Mouse (Mus musculus) thymus, adult 2 months (tissue): Measurements from ENCODE around the gene Bcam. TPM values are rescaled to one million over a fixed set of nuclear protein-coding genes. Genes with fewer than 3 reads are reported as not detected.
A peak's percentile ranks its signal among the peaks of the same experiment; 100 is the strongest.

ENCODE experiments used
- DNase-seq: peaks from one replicate; pipeline ENCODE4 v3.0.0; 2021
- H3K27ac ChIP-seq: fragments of 200-500 bp; 2 replicates; pipeline ENCODE4 v1.5.1; 2012; ENCODE audit warnings: low read length, control low read depth; ENCODE audit not compliant: control insufficient read depth, insufficient read depth
- H3K27me3 ChIP-seq: fragments of 200-500 bp; 2 replicates; pipeline ENCODE4 v1.6.1; 2012; ENCODE audit warnings: mild to moderate bottlenecking, low read length, moderate library complexity, mixed read lengths; ENCODE audit not compliant: control insufficient read depth, insufficient read depth
- H3K36me3 ChIP-seq: fragments of 200-500 bp; 2 replicates; pipeline ENCODE4 v1.6.1; 2012; ENCODE audit warnings: mild to moderate bottlenecking, low read length, moderate library complexity; ENCODE audit not compliant: control insufficient read depth, insufficient read depth
- H3K4me1 ChIP-seq: fragments of 200-500 bp; replicated peaks from 2 replicates; pipeline ENCODE4 v1.6.1; 2012; ENCODE audit warnings: low read length; ENCODE audit not compliant: control insufficient read depth, insufficient read depth
- H3K4me3 ChIP-seq: fragments of 200-500 bp; 2 replicates; pipeline ENCODE4 v1.5.1; 2012; ENCODE audit warnings: mild to moderate bottlenecking, low read length, control low read depth, moderate library complexity; ENCODE audit not compliant: control insufficient read depth, insufficient read depth
- CTCF ChIP-seq: fragments of 200-500 bp; IDR thresholded peaks from 2 replicates; pipeline ENCODE4 v1.5.1; 2012; ENCODE audit warnings: mild to moderate bottlenecking, control low read depth, low read length, moderate library complexity, borderline replicate concordance; ENCODE audit not compliant: control insufficient read depth, poor library complexity, insufficient read depth; ENCODE audit errors: extremely low read depth
- POLR2A ChIP-seq: fragments of 200-500 bp; IDR thresholded peaks from 2 replicates; pipeline ENCODE4 v1.6.1; 2012; ENCODE audit warnings: mild to moderate bottlenecking, low read length, control low read depth, moderate library complexity; ENCODE audit not compliant: control insufficient read depth, poor library complexity, insufficient read depth; ENCODE audit errors: extremely low read depth
- WGBS: fragments of 180-500 bp; shearing (Covaris S2); methylation state at CpG from one replicate; pipeline ENCODE4 v1.1.7; 2018; 5-methylcytosine and 5-hydroxymethylcytosine counted together
- polyA plus RNA-seq: library from polyadenylated mRNA; depleted of rRNA; stranded (reverse); fragments of >200 nt; gene quantifications from 2 replicates; pipeline ENCODE4 v1.2.3, GENCODE M21; 2012

Bcam gene
- polyA plus RNA-seq, 1 experiment = 55.5 TPM

DNA sequence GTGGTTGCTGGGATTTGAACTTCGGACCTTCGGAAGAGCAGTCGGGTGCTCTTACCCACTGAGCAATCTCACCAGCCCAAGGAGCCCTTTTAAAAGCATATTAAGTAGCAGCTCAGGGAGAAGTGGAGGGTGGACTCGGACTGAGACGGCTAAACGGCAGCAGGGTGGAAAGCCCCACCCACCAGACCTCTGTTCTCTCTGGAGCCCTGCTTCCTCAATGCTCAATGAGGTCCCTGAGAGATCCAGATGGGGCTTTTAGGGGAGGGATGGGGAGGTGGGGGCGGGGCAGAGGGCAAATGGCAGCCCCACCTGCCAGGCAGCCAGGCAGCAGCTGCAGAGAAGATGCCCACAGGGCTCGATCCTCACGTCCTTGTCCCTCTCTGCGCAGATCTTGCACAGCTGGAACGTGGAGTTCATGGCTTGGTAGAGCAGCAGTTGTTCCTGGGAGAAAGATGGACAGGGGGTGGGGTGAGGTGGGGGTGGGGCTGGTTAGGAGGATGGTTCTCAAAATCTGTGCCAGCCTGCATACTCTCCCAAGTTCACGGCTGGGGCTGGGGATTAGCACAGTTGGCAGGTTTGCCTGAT, 15.2 kb upstream of the Bcam start:
- 10% methylated on average over 12 of the region's 12 CpGs for WGBS
- no peaks in the 10 kb centered on the region for H3K27me3 ChIP-seq
- no peaks in the 10 kb centered on the region for H3K36me3 ChIP-seq

DNA sequence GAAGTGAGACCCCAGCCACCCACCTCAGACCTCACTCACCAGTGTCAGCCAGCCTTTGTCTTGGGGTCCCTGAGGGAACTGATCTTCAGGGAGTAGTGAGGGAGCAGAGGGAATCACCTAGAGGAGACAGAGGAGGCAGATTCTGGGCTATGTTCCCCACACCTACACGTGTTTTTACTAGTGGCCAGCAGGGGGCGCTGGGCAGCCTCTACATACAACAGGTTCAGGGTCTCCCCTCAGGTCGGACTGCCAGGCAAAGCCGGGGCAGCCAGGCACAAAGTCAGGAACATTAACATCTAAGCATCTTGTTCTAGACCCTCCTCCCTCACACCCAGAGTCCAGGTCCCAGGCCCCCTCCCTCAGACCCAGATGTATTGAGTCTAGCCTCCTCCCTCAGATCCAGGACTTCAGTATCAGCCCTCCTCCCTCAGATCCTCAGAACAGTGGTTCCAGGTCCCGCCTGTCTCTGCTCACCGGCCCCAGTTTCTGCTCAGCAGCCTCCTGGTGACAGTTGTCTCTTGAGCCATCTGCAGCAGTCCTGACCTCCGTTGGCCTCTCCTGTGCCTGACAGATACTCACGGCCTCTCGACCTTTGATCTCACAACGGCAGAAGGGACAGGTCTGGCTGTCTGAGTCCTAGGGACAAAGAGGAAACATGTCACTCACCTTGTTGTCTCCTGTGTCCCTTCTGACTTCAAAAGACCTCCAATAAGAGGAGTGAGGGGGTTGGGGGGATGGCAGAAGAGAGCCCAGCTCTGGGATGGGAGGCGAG, 14.1 kb upstream of the Bcam start:
- Histone ChIP-seq H3K36me3 (no peaks in the 10 kb centered on the region), H3K27ac (no peak overlapping the region), H3K4me1 (peaks cover 11% of the 10 kb centered on the region), H3K4me3 (no peak overlapping the region), H3K27me3 (no peaks in the 10 kb centered on the region)
- TF ChIP-seq POLR2A (no peak), CTCF (peak; percentile 74)
- 48% methylated on average over 11 of the region's 11 CpGs for WGBS
- DNase-seq = no peak

More for the DNA sequence above, 15.2 kb upstream of the Bcam start:
- no peak for DNase-seq
- Histone ChIP-seq H3K4me3 (no peak overlapping the region), H3K27ac (no peak overlapping the region), H3K4me1 (peaks cover 21% of the 10 kb centered on the region)
- TF ChIP-seq POLR2A = no peak
- no peak for TF ChIP-seq CTCF

DNA sequence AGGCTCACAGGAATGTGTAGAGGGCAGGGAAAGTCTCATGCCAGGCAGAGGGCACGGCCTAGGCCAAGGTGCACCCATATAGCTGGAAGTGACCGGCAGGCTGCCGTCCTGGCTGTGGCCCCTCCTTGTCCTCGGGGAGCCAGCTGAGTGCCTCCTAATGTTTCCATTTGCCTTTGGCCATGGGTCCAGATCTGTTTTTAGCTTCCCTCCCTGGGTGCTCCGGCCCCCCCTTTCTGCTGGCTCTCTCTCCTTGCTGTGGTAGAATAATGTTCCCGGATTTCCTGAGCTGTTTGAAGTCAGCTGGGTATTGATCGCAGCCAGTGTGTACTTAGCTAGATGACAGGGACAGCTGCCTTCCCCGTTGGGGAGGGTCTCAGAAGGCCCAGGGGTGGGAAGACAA, 12.8 kb upstream of the Bcam start:
- Histone ChIP-seq H3K27ac (no peak overlapping the region), H3K27me3 (no peaks in the 10 kb centered on the region), H3K4me1 (0 out of 2 replicates have a peak, but pooled peaks cover 4% of the 10 kb centered on the region), H3K36me3 (no peaks in the 10 kb centered on the region), H3K4me3 (no peak overlapping the region)
- WGBS = 81% methylated on average over 8 of the region's 8 CpGs
- no peak for DNase-seq
- TF ChIP-seq POLR2A (no peak), CTCF (no peak)

DNA sequence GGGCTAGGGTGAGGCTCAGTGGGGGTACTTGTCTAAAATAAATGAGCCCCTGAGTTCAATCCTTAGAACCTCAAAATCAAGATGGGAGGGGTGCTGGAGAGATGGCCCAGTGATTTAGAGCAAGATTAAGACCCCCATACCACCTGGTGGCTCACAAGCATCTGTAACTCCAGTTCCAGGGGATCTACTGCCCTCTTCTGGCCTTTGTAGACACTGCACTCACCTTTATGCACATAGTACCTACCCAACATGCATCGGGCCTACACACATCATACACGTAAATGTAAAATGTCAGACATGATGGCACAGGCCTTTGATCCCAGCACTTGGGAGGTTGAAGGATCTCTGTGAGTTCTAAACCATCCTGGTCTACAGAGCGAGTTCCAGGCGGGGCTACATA, 11.8 kb upstream of the Bcam start:
- Histone ChIP-seq H3K4me3 (no peak overlapping the region), H3K4me1 (0 out of 2 replicates have a peak, but pooled peaks cover 4% of the 10 kb centered on the region), H3K27me3 (no peaks in the 10 kb centered on the region), H3K27ac (no peak overlapping the region), H3K36me3 (no peaks in the 10 kb centered on the region)
- DNase-seq = no peak
- 99% methylated on average over 4 of the region's 4 CpGs for WGBS
- TF ChIP-seq CTCF = no peak
- no peak for TF ChIP-seq POLR2A

DNA sequence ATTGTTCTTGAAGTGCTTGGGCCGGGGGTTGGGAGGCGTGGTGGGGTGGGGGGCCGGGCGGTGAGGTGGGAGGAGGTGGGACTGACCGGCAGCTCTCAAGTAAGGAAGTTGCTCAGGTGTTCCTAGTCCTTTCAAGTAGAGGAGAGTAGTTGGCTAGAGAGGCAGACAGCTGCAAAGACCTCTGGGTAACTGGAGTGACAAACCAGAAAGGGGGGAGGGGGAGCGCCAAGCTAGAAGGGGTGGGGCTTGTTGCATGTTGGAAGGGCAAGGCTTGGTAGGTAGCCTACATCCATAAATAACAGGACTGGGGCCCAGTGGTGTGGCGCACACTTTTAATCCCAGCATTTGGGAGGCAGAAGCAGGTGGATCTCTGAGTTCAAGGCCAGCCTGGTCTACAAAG, 10.9 kb upstream of the Bcam start:
- DNase-seq = no peak
- 92% methylated on average over 7 of the region's 7 CpGs for WGBS
- Histone ChIP-seq H3K27ac (no peak overlapping the region), H3K4me1 (0 out of 2 replicates have a peak, but pooled peaks cover 4% of the 10 kb centered on the region), H3K4me3 (no peak overlapping the region), H3K36me3 (no peaks in the 10 kb centered on the region), H3K27me3 (no peaks in the 10 kb centered on the region)
- TF ChIP-seq POLR2A (no peak), CTCF (no peak)

DNA sequence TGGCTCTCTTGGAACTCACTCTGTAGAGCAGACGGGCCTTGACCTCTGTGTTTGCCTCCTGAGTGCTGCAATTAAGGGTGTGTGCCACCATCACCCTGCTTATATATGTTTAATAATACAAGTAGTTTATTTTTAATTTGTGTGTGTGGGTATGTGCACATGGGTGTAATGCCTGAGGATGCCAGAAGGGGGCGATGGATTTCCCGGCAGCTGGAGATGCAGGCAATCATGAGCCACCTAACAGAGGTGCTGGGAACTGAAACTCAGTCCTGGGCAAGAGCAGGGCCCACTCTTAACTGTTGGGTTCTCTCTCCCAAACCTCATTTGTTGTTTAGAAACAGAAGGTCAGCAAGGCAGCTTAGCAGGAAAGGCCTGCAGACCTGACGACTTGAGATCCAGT, 9.1 kb upstream of the Bcam start:
- H3K36me3 ChIP-seq = no peaks in the 10 kb centered on the region
- 93% methylated on average over 4 of the region's 4 CpGs for WGBS
- TF ChIP-seq POLR2A = no peak
- no peak for TF ChIP-seq CTCF

DNA sequence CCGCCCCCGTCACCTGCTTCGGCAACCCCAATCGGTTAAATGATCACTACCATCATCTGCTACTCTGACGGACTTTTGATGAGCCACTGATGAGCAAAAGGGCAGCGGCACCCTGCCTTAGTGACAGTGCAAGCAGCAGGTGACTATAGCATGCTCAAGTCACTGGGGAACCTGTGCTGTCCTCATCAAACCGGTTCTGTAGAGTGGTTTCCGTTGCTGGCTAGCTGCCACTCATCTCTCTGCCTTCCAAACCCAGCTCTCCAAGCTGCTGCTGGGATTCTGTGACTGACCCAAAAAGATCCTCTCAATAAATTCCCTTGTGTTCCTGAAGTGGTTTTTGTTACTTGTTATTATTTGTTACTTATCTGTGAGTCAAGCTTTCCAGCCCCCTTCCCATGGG, 7.8 kb upstream of the Bcam start:
- no peak overlapping the region for H3K27ac ChIP-seq
- H3K4me1 ChIP-seq = no peaks in the 10 kb centered on the region
- TF ChIP-seq POLR2A (no peak), CTCF (no peak)
- no peak overlapping the region for H3K4me3 ChIP-seq
- H3K27me3 ChIP-seq = no peaks in the 10 kb centered on the region
- no peaks in the 10 kb centered on the region for H3K36me3 ChIP-seq
- 84% methylated on average over 8 of the region's 8 CpGs for WGBS
- no peak for DNase-seq

More for the DNA sequence above, 9.1 kb upstream of the Bcam start:
- no peak for DNase-seq
- Histone ChIP-seq H3K27ac (no peak overlapping the region), H3K27me3 (no peaks in the 10 kb centered on the region), H3K4me3 (no peak overlapping the region), H3K4me1 (no peaks in the 10 kb centered on the region)
